Mouse (Mus musculus): ENCODE measurements at regions not wholly inside any gene's neighbourhood (a gene's known extent, or its start where the extent isn't known, plus 50 kb on each side); places are given as distances from the start of the nearest gene placed in this dataset.

DNA sequence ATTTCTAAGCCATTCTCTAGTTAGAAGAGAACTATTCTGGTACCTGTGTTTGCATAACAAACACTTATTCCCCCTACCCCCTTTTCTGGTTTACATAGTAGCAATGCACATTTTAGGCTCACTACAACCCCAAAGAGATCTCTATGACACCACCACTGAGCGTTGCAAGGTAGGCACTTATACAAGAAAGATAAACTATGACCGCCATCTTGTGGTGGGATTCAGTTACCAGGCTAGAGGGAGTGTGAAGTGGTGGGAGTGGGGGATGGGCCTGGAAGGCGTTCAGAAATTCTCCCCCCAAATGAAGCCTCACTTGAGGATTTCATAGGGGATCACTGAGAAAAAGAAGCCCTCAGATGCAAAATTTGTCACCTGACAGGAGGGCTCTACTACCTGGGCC lies 64.4 kb upstream of the Fst start:
- TF ChIP-seq MAX (IDR thresholded peaks at IDR 0.05) (no peak), FOSL1 (IDR thresholded peaks at IDR 0.05; ENCODE audit: insufficient read depth, low read length, poor library complexity, severe bottlenecking) (no peak), CEBPB (IDR thresholded peaks at IDR 0.05; ENCODE audit: low read depth) (no peak), USF1 (IDR thresholded peaks at IDR 0.05; ENCODE audit: low read depth) (no peak), MYOD1 (IDR thresholded peaks at IDR 0.05; ENCODE audit: control insufficient read depth, insufficient read length, low read depth) (no peak), MYOG (IDR thresholded peaks at IDR 0.05; ENCODE audit: control insufficient read depth, extremely low read depth, insufficient read length) (no peak), CTCF (IDR thresholded peaks at IDR 0.05; ENCODE audit: control insufficient read depth, insufficient read depth, insufficient read length) (no peak)
- no peaks in the 10 kb centered on the region for H3K36me3 ChIP-seq (ENCODE audit: control insufficient read depth, insufficient read depth)
- no peak overlapping the region for H3K4me3 ChIP-seq (ENCODE audit: insufficient read depth, poor library complexity, severe bottlenecking)
- H3K79me3 ChIP-seq (ENCODE audit: low read depth): no peaks in the 10 kb centered on the region
- no peaks in the 10 kb centered on the region for H3K79me2 ChIP-seq (ENCODE audit: control insufficient read depth, insufficient read depth)
- no peaks in the 10 kb centered on the region for H3K27me3 ChIP-seq (ENCODE audit: control insufficient read depth, insufficient read depth, insufficient read length)
- no peak overlapping the region for H3ac ChIP-seq (ENCODE audit: control insufficient read depth, insufficient read length, low read depth)

DNA sequence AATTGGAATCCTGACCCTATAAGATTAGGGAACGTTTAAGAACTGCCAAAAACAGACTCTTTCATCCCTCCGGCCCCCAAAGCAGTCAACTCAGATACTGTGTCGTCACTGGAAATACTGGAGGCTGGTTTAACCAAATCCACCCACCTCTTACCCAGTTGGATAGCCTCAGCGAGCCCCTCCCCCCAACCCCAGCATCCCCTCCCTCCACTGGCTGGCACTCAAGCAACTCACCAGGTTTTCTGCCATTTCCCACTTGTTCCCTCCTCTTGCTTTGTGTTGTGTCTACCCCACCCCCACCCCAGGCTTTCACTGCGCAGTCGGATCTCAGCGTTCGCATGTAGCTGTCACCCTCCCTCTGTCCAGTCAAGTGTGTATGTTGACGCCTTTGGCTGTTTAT lies 68.1 kb upstream of the Fst start:
- H3K27me3 ChIP-seq (ENCODE audit: control insufficient read depth, insufficient read depth, insufficient read length): no peaks in the 10 kb centered on the region
- H3K36me3 ChIP-seq (ENCODE audit: control insufficient read depth, insufficient read depth): no peaks in the 10 kb centered on the region
- H3ac ChIP-seq (ENCODE audit: control insufficient read depth, insufficient read length, low read depth): no peak overlapping the region
- no peak for TF ChIP-seq FOSL1 (IDR thresholded peaks at IDR 0.05; ENCODE audit: insufficient read depth, low read length, poor library complexity, severe bottlenecking)
- TF ChIP-seq MYOG (IDR thresholded peaks at IDR 0.05; ENCODE audit: control insufficient read depth, extremely low read depth, insufficient read length): no peak
- no peak for TF ChIP-seq CTCF (IDR thresholded peaks at IDR 0.05; ENCODE audit: control insufficient read depth, insufficient read depth, insufficient read length)
- no peak for TF ChIP-seq CEBPB (IDR thresholded peaks at IDR 0.05; ENCODE audit: low read depth)
- no peak for TF ChIP-seq MAX (IDR thresholded peaks at IDR 0.05)
- TF ChIP-seq USF1 (IDR thresholded peaks at IDR 0.05; ENCODE audit: low read depth): no peak
- TF ChIP-seq MYOD1 (IDR thresholded peaks at IDR 0.05; ENCODE audit: control insufficient read depth, insufficient read length, low read depth): no peak
- H3K79me3 ChIP-seq (ENCODE audit: low read depth): no peaks in the 10 kb centered on the region
- no peak overlapping the region for H3K4me3 ChIP-seq (ENCODE audit: insufficient read depth, poor library complexity, severe bottlenecking)
- no peaks in the 10 kb centered on the region for H3K79me2 ChIP-seq (ENCODE audit: control insufficient read depth, insufficient read depth)

DNA sequence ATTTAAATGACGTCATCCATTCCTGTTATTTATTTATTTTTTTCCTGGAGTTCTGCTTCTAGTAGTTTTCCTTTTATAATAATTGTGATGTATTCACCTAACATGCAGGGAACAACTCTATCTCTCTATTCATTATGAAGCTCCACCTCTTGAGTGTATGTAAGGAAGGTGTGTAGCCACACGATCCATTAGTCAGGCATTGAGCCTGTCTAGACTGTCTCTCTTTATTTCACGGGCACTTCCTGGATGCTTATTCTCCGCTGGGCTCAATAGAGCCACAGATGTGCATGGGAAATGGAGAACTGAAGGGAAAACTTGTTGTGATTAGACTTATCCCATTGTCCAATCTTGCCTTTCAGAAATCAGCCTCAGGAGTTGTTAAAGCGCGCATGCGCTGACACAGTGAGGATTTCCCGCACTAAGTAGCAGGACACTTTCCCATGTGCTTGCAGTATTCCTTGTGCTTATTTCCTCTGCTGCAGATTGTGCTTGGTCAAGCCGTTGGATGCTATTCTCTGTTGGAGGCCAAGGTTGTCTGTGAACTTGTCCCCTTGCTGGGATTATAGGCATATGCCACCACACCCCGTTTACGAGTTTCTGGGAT lies 71.5 kb upstream of the Fst start:
- TF ChIP-seq MAX (IDR thresholded peaks at IDR 0.05) (no peak), CTCF (IDR thresholded peaks at IDR 0.05; ENCODE audit: control insufficient read depth, insufficient read depth, insufficient read length) (no peak), CEBPB (IDR thresholded peaks at IDR 0.05; ENCODE audit: low read depth) (no peak), MYOG (IDR thresholded peaks at IDR 0.05; ENCODE audit: control insufficient read depth, extremely low read depth, insufficient read length) (no peak)
- Histone ChIP-seq H3K79me3 (ENCODE audit: low read depth) (no peaks in the 10 kb centered on the region), H3ac (ENCODE audit: control insufficient read depth, insufficient read length, low read depth) (no peak overlapping the region), H3K4me3 (ENCODE audit: insufficient read depth, poor library complexity, severe bottlenecking) (no peak overlapping the region), H3K79me2 (ENCODE audit: control insufficient read depth, insufficient read depth) (no peaks in the 10 kb centered on the region), H3K36me3 (ENCODE audit: control insufficient read depth, insufficient read depth) (no peaks in the 10 kb centered on the region), H3K27me3 (ENCODE audit: control insufficient read depth, insufficient read depth, insufficient read length) (no peaks in the 10 kb centered on the region)

DNA sequence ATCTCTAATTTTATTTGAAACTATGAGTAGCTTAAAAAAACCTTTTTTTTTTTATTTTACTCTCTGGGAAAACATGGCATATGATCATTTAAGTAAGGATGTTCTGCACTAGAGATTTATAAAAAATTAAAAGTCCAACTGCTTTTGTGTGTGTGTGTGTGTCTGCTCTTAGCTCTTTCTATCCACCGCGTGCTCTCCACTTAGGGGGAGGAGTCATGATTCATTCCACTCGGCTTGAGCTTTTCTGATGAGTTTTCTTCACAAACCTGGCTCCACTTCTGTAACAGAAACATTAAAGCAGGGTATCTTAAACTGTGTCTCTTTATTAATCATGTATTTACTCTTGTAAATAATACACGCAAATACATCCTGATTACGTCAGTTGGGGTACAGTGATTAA lies 73.0 kb upstream of the Fst start:
- Histone ChIP-seq H3K79me3 (ENCODE audit: low read depth) (no peaks in the 10 kb centered on the region), H3K36me3 (ENCODE audit: control insufficient read depth, insufficient read depth) (no peaks in the 10 kb centered on the region), H3K27me3 (ENCODE audit: control insufficient read depth, insufficient read depth, insufficient read length) (no peaks in the 10 kb centered on the region), H3K4me3 (ENCODE audit: insufficient read depth, poor library complexity, severe bottlenecking) (no peak overlapping the region), H3K79me2 (ENCODE audit: control insufficient read depth, insufficient read depth) (no peaks in the 10 kb centered on the region), H3ac (ENCODE audit: control insufficient read depth, insufficient read length, low read depth) (no peak overlapping the region)
- no peak for TF ChIP-seq MYOG (IDR thresholded peaks at IDR 0.05; ENCODE audit: control insufficient read depth, extremely low read depth, insufficient read length)
- no peak for TF ChIP-seq MAX (IDR thresholded peaks at IDR 0.05)
- no peak for TF ChIP-seq USF1 (IDR thresholded peaks at IDR 0.05; ENCODE audit: low read depth)

DNA sequence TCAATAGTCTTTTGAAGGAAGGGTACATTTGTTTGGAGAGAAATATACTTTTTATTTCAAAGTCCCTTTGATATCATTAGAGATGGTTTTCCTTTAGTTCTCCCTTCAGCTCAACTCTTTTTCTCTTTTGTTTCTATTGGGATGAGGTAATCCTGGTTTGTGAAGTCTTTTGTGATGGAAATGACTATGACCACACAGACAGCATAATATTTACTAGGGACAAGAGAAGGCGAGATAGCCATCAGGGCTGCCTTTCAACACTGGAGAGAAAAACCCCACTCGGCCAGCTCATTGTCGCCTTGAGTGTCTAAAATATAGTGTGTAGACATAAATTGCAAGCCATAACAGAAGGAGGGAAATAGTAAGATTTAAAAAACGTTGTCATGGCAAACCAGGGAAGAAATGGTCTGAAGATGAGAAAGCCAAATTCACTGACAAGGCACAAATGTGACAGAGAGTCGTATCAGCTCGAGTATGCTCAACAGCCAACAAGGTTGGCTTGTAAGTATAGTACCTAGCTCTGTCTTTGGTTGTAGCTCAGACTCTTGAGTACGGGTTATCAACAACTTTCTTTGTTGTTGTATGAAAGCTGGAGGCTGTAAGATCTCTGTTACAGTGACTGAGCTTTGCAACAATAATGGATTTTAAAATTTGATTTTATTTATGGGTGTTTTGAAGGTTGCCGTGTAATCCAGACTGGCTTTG lies 73.8 kb upstream of the Fst start:
- H3K4me3 ChIP-seq (ENCODE audit: insufficient read depth, poor library complexity, severe bottlenecking): no peak overlapping the region
- H3K79me3 ChIP-seq (ENCODE audit: low read depth): no peaks in the 10 kb centered on the region
- no peaks in the 10 kb centered on the region for H3K36me3 ChIP-seq (ENCODE audit: control insufficient read depth, insufficient read depth)
- no peaks in the 10 kb centered on the region for H3K79me2 ChIP-seq (ENCODE audit: control insufficient read depth, insufficient read depth)
- H3ac ChIP-seq (ENCODE audit: control insufficient read depth, insufficient read length, low read depth): no peak overlapping the region
- no peaks in the 10 kb centered on the region for H3K27me3 ChIP-seq (ENCODE audit: control insufficient read depth, insufficient read depth, insufficient read length)
- TF ChIP-seq MAX (IDR thresholded peaks at IDR 0.05): no peak
- TF ChIP-seq MYOD1 (IDR thresholded peaks at IDR 0.05; ENCODE audit: control insufficient read depth, insufficient read length, low read depth): no peak
- no peak for TF ChIP-seq USF1 (IDR thresholded peaks at IDR 0.05; ENCODE audit: low read depth)
- TF ChIP-seq CEBPB (IDR thresholded peaks at IDR 0.05; ENCODE audit: low read depth): no peak
- TF ChIP-seq MYOG (IDR thresholded peaks at IDR 0.05; ENCODE audit: control insufficient read depth, extremely low read depth, insufficient read length): no peak

DNA sequence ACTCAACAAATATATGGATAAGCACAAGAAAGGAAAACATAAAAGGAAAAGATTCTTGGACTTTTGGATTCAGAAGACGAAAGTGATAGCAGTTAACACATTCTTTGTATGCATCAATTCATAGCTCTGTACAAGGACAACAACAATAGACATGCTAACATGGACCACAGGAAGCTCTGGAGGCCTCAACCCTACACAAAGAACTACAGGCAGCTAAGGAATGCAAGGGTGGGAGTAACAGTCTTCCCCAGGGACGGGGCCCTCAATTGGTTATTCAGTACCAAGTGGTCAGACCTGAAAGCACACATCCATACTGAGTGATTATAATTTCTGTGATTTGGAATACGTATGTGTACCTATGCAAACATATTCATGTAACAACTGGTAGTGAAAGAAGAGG lies 75.8 kb upstream of the Fst start:
- Histone ChIP-seq H3K27me3 (ENCODE audit: control insufficient read depth, insufficient read depth, insufficient read length) (no peaks in the 10 kb centered on the region), H3K36me3 (ENCODE audit: control insufficient read depth, insufficient read depth) (no peaks in the 10 kb centered on the region), H3K79me2 (ENCODE audit: control insufficient read depth, insufficient read depth) (no peaks in the 10 kb centered on the region), H3K4me3 (ENCODE audit: insufficient read depth, poor library complexity, severe bottlenecking) (no peak overlapping the region), H3K79me3 (ENCODE audit: low read depth) (no peaks in the 10 kb centered on the region), H3ac (ENCODE audit: control insufficient read depth, insufficient read length, low read depth) (no peak overlapping the region)
- TF ChIP-seq MYOG (IDR thresholded peaks at IDR 0.05; ENCODE audit: control insufficient read depth, extremely low read depth, insufficient read length): no peak
- TF ChIP-seq CTCF (IDR thresholded peaks at IDR 0.05; ENCODE audit: control insufficient read depth, insufficient read depth, insufficient read length): no peak
- TF ChIP-seq MAX (IDR thresholded peaks at IDR 0.05): no peak
- TF ChIP-seq MYOD1 (IDR thresholded peaks at IDR 0.05; ENCODE audit: control insufficient read depth, insufficient read length, low read depth): no peak
- TF ChIP-seq FOSL1 (IDR thresholded peaks at IDR 0.05; ENCODE audit: insufficient read depth, low read length, poor library complexity, severe bottlenecking): no peak
